Mouse (Mus musculus): ENCODE data around the gene Ephb2. TPM values are rescaled to one million over a fixed set of nuclear protein-coding genes. Genes with fewer than 3 reads are reported as not detected.

Ephb2 gene
- polyA plus RNA-seq, 1 experiment, result not detected

- no peaks in the 10 kb centered on the region for H3K27me3 ChIP-seq (ENCODE audit: control insufficient read depth)
- no peak overlapping the region for H3K4me3 ChIP-seq (replicated peaks)
- no peaks in the 10 kb centered on the region for H3K9me3 ChIP-seq (ENCODE audit: control insufficient read depth, low read length)
- no peaks in the 10 kb centered on the region for H3K4me1 ChIP-seq (ENCODE audit: control insufficient read depth)
- no peaks in the 10 kb centered on the region for H3K36me3 ChIP-seq (ENCODE audit: control insufficient read depth)
- no peak for TF ChIP-seq TAL1 (IDR thresholded peaks at IDR 0.05; ENCODE audit: low read length)
- no peak for TF ChIP-seq GATA1 (IDR thresholded peaks at IDR 0.05; ENCODE audit: low read length)
Observed at GRCm38 (mm10) chr4:136739189-136739588, 96.6 kb downstream of the Ephb2 start.

GRCm38 (mm10) chr4:136738291-136738690 lies 97.5 kb downstream of the Ephb2 start:
- no peak for TF ChIP-seq GATA1 (IDR thresholded peaks at IDR 0.05; ENCODE audit: low read length)
- Histone ChIP-seq H3K4me1 (ENCODE audit: control insufficient read depth) (no peaks in the 10 kb centered on the region), H3K9me3 (ENCODE audit: control insufficient read depth, low read length) (no peaks in the 10 kb centered on the region), H3K27me3 (ENCODE audit: control insufficient read depth) (no peaks in the 10 kb centered on the region), H3K36me3 (ENCODE audit: control insufficient read depth) (no peaks in the 10 kb centered on the region), H3K4me3 (replicated peaks) (no peak overlapping the region)

GRCm38 (mm10) chr4:136735856-136736255 lies 99.9 kb downstream of the Ephb2 start:
- Histone ChIP-seq H3K4me1 (ENCODE audit: control insufficient read depth) (no peaks in the 10 kb centered on the region), H3K27me3 (ENCODE audit: control insufficient read depth) (no peaks in the 10 kb centered on the region), H3K36me3 (ENCODE audit: control insufficient read depth) (no peaks in the 10 kb centered on the region), H3K9me3 (ENCODE audit: control insufficient read depth, low read length) (no peaks in the 10 kb centered on the region), H3K4me3 (replicated peaks) (no peak overlapping the region)
- no peak for TF ChIP-seq GATA1 (IDR thresholded peaks at IDR 0.05; ENCODE audit: low read length)
- no peak for TF ChIP-seq TAL1 (IDR thresholded peaks at IDR 0.05; ENCODE audit: low read length)

- Histone ChIP-seq H3K4me3 (replicated peaks) (no peak overlapping the region), H3K36me3 (ENCODE audit: control insufficient read depth) (no peaks in the 10 kb centered on the region), H3K9me3 (ENCODE audit: control insufficient read depth, low read length) (no peaks in the 10 kb centered on the region), H3K4me1 (ENCODE audit: control insufficient read depth) (no peaks in the 10 kb centered on the region), H3K27me3 (ENCODE audit: control insufficient read depth) (no peaks in the 10 kb centered on the region)
- TF ChIP-seq TAL1 (IDR thresholded peaks at IDR 0.05; ENCODE audit: low read length), result no peak
- no peak for TF ChIP-seq GATA1 (IDR thresholded peaks at IDR 0.05; ENCODE audit: low read length)
Observed at GRCm38 (mm10) chr4:136734210-136734803, 101.5 kb downstream of the Ephb2 start.

GRCm38 (mm10) chr4:136733217-136733865 lies 102.4 kb downstream of the Ephb2 start:
- H3K4me1 ChIP-seq (ENCODE audit: control insufficient read depth), result no peaks in the 10 kb centered on the region
- no peaks in the 10 kb centered on the region for H3K36me3 ChIP-seq (ENCODE audit: control insufficient read depth)
- no peak for TF ChIP-seq TAL1 (IDR thresholded peaks at IDR 0.05; ENCODE audit: low read length)
- TF ChIP-seq GATA1 (IDR thresholded peaks at IDR 0.05; ENCODE audit: low read length), result no peak
- no peak overlapping the region for H3K4me3 ChIP-seq (replicated peaks)
- H3K27me3 ChIP-seq (ENCODE audit: control insufficient read depth), result no peaks in the 10 kb centered on the region
- H3K9me3 ChIP-seq (ENCODE audit: control insufficient read depth, low read length), result no peaks in the 10 kb centered on the region

GRCm38 (mm10) chr4:136732536-136733121 lies 103.2 kb downstream of the Ephb2 start:
- H3K27me3 ChIP-seq (ENCODE audit: control insufficient read depth), result no peaks in the 10 kb centered on the region
- no peak overlapping the region for H3K4me3 ChIP-seq (replicated peaks)
- H3K4me1 ChIP-seq (ENCODE audit: control insufficient read depth), result no peaks in the 10 kb centered on the region
- H3K9me3 ChIP-seq (ENCODE audit: control insufficient read depth, low read length), result no peaks in the 10 kb centered on the region
- no peak for TF ChIP-seq TAL1 (IDR thresholded peaks at IDR 0.05; ENCODE audit: low read length)
- TF ChIP-seq GATA1 (IDR thresholded peaks at IDR 0.05; ENCODE audit: low read length), result no peak
- no peaks in the 10 kb centered on the region for H3K36me3 ChIP-seq (ENCODE audit: control insufficient read depth)

GRCm38 (mm10) chr4:136731761-136732160 lies 104.0 kb downstream of the Ephb2 start:
- Histone ChIP-seq H3K36me3 (ENCODE audit: control insufficient read depth) (no peaks in the 10 kb centered on the region), H3K9me3 (ENCODE audit: control insufficient read depth, low read length) (no peaks in the 10 kb centered on the region), H3K4me1 (ENCODE audit: control insufficient read depth) (no peaks in the 10 kb centered on the region), H3K27me3 (ENCODE audit: control insufficient read depth) (no peaks in the 10 kb centered on the region), H3K4me3 (replicated peaks) (no peak overlapping the region)
- TF ChIP-seq GATA1 (IDR thresholded peaks at IDR 0.05; ENCODE audit: low read length) (no peak), TAL1 (IDR thresholded peaks at IDR 0.05; ENCODE audit: low read length) (no peak)

- Histone ChIP-seq H3K36me3 (ENCODE audit: control insufficient read depth) (no peaks in the 10 kb centered on the region), H3K4me1 (ENCODE audit: control insufficient read depth) (no peaks in the 10 kb centered on the region), H3K9me3 (ENCODE audit: control insufficient read depth, low read length) (no peaks in the 10 kb centered on the region), H3K27me3 (ENCODE audit: control insufficient read depth) (no peaks in the 10 kb centered on the region), H3K4me3 (replicated peaks) (no peak overlapping the region)
- TF ChIP-seq GATA1 (IDR thresholded peaks at IDR 0.05; ENCODE audit: low read length), result no peak
- no peak for TF ChIP-seq TAL1 (IDR thresholded peaks at IDR 0.05; ENCODE audit: low read length)
Observed at GRCm38 (mm10) chr4:136731008-136731609, 104.7 kb downstream of the Ephb2 start.

GRCm38 (mm10) chr4:136730501-136730900 lies 105.3 kb downstream of the Ephb2 start:
- Histone ChIP-seq H3K9me3 (ENCODE audit: control insufficient read depth, low read length) (no peaks in the 10 kb centered on the region), H3K4me1 (ENCODE audit: control insufficient read depth) (no peaks in the 10 kb centered on the region), H3K27me3 (ENCODE audit: control insufficient read depth) (no peaks in the 10 kb centered on the region), H3K36me3 (ENCODE audit: control insufficient read depth) (no peaks in the 10 kb centered on the region), H3K4me3 (replicated peaks) (no peak overlapping the region)
- no peak for TF ChIP-seq TAL1 (IDR thresholded peaks at IDR 0.05; ENCODE audit: low read length)
- TF ChIP-seq GATA1 (IDR thresholded peaks at IDR 0.05; ENCODE audit: low read length), result no peak
